Mouse (Mus musculus) mouse trophoblast stem cell (cell line): Measurements from ENCODE around the gene Tcf19.

Source experiments
- in situ Hi-C, 2 experiments: fragments of 300-500 bp; cut with MseI, MboI; formaldehyde crosslinking; loops; 2 replicates in 1 of 2; 3 replicates in 1 of 2; pipeline ENCODE4 v1.15.1; 2025

Gene Tcf19

GRCm38 (mm10) chr17:35516652-35517500, at the start of gene Tcf19, which contains the start of gene Cchcr1:
Gene Tcf19, minus strand, starts transcription at chr17:35516824.
Gene Cchcr1, plus strand, starts transcription at chr17:35517100.
- in situ Hi-C loops, result no loop called here

GRCm38 (mm10) chr17:35558216-35558615, 41.6 kb upstream of the Tcf19 start:
- in situ Hi-C loops, result no loop called here

GRCm38 (mm10) chr17:35557351-35557750, 40.7 kb upstream of the Tcf19 start:
- in situ Hi-C loops, result no loop called here

GRCm38 (mm10) chr17:35556812-35557211, 40.2 kb upstream of the Tcf19 start:
- in situ Hi-C loops, result no loop called here

GRCm38 (mm10) chr17:35556186-35556765, 39.7 kb upstream of the Tcf19 start:
- in situ Hi-C loops, result no loop called here

GRCm38 (mm10) chr17:35554761-35555397, 38.3 kb upstream of the Tcf19 start:
- in situ Hi-C loops, result no loop called here

- in situ Hi-C loops, result no loop called here
These were observed 37.7 kb upstream of the Tcf19 start for GRCm38 (mm10) chr17:35554321-35554720.

GRCm38 (mm10) chr17:35551881-35552414, 35.3 kb upstream of the Tcf19 start, which contains the start of gene Cdsn:
Gene Cdsn, plus strand, starts transcription at chr17:35552128.
- in situ Hi-C loops, result no loop called here

- in situ Hi-C loops, result no loop called here
These were observed 34.2 kb upstream of the Tcf19 start for GRCm38 (mm10) chr17:35550871-35551270.

GRCm38 (mm10) chr17:35550143-35550494, 33.5 kb upstream of the Tcf19 start:
- in situ Hi-C loops, result no loop called here

GRCm38 (mm10) chr17:35549437-35550142, 33.0 kb upstream of the Tcf19 start:
- in situ Hi-C loops, result no loop called here

GRCm38 (mm10) chr17:35548636-35549035, 32.0 kb upstream of the Tcf19 start:
- in situ Hi-C loops, result no loop called here

GRCm38 (mm10) chr17:35547465-35547864, 30.8 kb upstream of the Tcf19 start:
- in situ Hi-C loops, result no loop called here

- in situ Hi-C loops, result no loop called here
These were observed 28.1 kb upstream of the Tcf19 start for GRCm38 (mm10) chr17:35544680-35545079.

GRCm38 (mm10) chr17:35544001-35544400, 27.4 kb upstream of the Tcf19 start:
- in situ Hi-C loops, result no loop called here

- in situ Hi-C loops, result no loop called here
These were observed 26.8 kb upstream of the Tcf19 start for GRCm38 (mm10) chr17:35543412-35543861.

- in situ Hi-C loops, result no loop called here
These were observed 26.3 kb upstream of the Tcf19 start for GRCm38 (mm10) chr17:35542761-35543411.

GRCm38 (mm10) chr17:35539540-35539939, 22.9 kb upstream of the Tcf19 start:
- in situ Hi-C loops, result no loop called here

GRCm38 (mm10) chr17:35538476-35538875, 21.9 kb upstream of the Tcf19 start:
- in situ Hi-C loops, result no loop called here

- in situ Hi-C loops, result no loop called here
These were observed 20.8 kb upstream of the Tcf19 start for GRCm38 (mm10) chr17:35537421-35537820.

GRCm38 (mm10) chr17:35534343-35534742, 17.7 kb upstream of the Tcf19 start:
- in situ Hi-C loops, result no loop called here
